Mouse (Mus musculus): Measurements from ENCODE around the gene Tprn.
A peak's percentile ranks its signal among the peaks of the same experiment; 100 is the strongest.

GRCm38 (mm10) chr2:25278928-25279882 lies 16.8 kb downstream of the Tprn start:
- TF ChIP-seq POLR2A (IDR thresholded peaks at IDR 0.05; ENCODE audit: low read depth, low read length): no peak
- TF ChIP-seq CTCF (conservative IDR thresholded peaks at IDR 0.05; ENCODE audit: insufficient read depth, insufficient read length, low read depth, low read length): peak; percentile 84
